Mouse (Mus musculus) megakaryocyte, adult 5-6 weeks (primary cell): ENCODE data around the gene Gm7137. TPM values are rescaled to one million over a fixed set of nuclear protein-coding genes. Genes with fewer than 3 reads are reported as not detected.
"Not testable (repeated sequence)": the region's sequence is repeated elsewhere in the genome, so short reads cannot be mapped to it uniquely, and the experiment has no call there.

Experiments
- ATAC-seq: 2 replicates; pipeline ENCODE4 v1.8.0; 2016; ENCODE audit warnings: mild to moderate bottlenecking, inconsistent platforms; ENCODE audit not compliant: poor library complexity, severe bottlenecking
- total RNA-seq, 2 experiments: library from RNA; stranded (forward) in 1 of 2; stranded (reverse) in 1 of 2; fragments of 153-499, 151-499 nt in 1 of 2; fragments of 221-1000, 200-1000 nt in 1 of 2; gene quantifications; 2 replicates each; pipeline versions ENCODE4 v1.2.3 to v1.2.4; 2015 to 2017

Gm7137 gene
- total RNA-seq, 2 experiments from 2014 or later = not detected

DNA sequence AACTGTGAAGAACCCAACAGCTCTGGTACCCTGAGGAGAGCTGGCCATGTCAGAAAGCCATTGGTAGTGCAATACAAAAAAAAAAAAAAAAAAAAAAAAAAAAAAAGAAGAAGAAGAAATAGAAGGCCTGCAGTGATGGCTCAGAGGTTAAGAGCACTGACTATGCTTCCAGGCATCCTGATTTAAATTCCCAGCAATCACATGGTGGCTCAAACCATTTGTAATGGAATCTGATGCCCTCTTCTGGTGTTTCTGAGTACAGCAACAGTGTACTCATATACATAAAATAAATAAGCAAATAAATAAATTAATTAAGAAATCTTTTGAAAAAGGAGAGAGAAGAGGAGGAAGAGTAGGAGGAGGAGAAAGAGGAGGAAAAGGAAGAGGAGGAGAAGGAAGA lies 34.6 kb downstream of the Gm7137 start:
- ATAC-seq = no peak

DNA sequence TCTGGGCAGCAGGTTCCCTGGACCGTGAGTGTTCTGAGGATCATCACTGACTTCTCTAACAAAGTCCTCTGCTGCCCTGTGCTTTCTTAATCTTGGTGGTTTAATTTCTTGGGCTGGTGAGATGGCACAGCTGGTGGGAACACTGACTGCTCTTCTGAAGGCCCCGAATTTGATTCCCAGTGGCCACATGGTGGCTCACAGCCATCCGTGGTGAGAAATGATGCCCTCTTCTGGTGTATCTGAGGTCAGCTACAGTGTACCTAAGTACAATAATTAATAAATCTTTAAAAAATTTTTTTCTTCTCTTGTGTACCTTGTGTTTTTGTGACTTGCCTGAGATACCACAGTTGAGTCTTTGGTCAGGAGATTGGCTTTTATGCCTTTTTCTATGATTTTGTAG lies 35.7 kb downstream of the Gm7137 start:
- not testable (repeated sequence) for ATAC-seq

DNA sequence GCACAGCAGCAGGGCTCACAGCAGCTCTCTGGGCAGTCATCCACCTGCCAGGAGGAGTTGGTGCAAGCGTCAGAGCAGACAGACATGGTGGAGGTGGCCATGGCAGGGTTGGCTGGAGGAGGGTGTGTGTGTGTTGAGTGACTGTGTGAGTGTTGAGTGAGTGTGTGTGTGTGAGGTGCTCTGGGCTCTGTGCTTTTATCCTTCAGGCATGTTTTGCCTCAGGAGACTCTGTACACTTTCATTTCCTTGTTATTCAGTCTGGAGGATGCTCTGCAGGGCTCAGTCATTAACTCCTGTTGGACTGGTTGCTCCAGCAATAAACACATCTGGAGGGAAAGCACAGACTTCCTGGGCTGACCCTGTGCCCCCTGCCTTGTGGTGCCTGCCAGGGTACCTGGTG lies 36.7 kb downstream of the Gm7137 start, which contains the start of gene Gm9736:
Gm9736 (minus strand) TSS at position 101 of the 400 bp plus-strand sequence.
- not testable (repeated sequence) for ATAC-seq

DNA sequence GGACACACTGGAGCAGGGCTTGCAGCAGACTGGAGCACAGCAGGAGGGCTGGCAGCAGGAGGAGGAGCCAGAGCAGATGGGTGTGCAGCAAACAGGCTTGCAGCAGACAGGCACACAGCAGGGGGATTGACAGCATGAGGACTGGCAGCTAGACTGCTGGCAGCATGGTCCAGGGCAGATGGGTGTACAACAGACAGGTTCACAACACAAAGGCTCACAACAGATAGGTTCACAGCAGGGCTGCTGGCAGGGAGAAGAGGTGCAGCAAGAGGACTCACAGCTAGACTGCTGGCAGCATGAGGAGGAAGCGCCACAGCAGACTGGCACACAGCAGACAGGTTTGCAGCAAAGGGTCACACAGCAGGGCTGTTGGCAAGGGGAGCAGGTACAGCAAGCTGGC lies 37.3 kb downstream of the Gm7137 start:
- not testable (repeated sequence) for ATAC-seq

DNA sequence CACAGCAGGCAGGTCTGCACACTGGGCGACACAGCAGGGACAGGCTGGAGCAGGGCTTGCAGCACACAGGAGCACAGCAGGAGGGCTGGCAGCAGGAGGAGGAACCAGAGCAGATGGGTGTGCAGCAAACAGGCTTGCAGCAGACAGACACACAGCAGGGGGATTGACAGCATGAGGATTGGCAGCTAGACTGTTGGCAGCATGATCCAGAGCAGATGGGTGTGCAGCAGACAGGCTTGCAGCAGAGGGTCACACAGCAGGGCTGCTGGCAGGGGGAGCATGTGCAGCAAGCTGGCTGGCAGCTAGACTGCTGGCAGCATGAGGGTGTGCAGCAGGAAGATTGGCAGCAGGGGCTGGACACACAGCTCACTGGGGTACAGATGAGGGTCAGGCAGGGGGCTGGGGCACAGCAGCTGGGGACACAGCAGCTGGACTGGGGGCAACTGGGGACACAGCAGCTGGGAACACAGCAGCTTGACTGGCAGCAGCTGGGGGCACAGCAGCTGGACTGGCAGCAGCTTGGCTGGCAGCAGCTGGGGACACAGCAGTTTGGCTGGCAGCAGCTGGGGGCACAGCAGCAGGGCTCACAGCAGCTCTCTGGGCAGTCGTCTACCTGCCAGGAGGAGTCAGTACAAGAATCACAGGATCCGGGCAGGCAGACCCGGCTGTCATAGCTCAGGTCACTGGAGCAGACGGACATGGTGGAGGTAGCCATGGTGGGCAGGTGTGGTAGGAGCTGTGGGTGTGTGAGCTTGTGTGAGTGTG lies 45.9 kb downstream of the Gm7137 start, which contains the start of gene Gm18596:
Gm18596 (minus strand) TSS at position 715 of the 765 bp plus-strand sequence.
- ATAC-seq = not testable (repeated sequence)

DNA sequence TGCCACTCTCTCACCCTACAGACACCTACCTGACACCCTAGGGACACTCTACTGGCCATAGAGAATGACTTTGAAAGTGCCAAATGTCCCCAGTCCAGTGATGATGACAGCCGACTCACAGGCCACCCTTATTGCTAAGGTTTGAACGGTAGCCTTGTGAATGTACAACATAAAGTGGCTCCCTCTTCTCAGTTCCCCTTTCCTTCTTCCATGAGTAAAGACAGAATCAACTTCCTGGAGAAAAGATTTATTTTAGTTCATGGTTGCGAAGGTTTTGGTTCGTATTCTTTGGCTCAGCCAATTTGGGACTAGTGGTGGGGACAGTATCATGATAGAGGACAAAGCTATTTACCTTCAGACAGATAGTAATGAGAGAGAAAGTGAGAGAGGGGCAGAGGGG lies 49.1 kb downstream of the Gm7137 start:
- ATAC-seq = no peak

Other genes starting within 250 kb of the Gm7137 start
Only the 30 nearest of the 31 such genes appear.
- gene Pttg1ip, start 206.5 kb downstream of the Gm7137 start, total RNA-seq (2015) = 82.8 and 97.8 TPM in 2 replicates
- gene Pttg1ip, start 206.5 kb downstream of the Gm7137 start, total RNA-seq (2017) = 50.0 and 54.8 TPM in 2 replicates
- 22.1 and 22.7 TPM in 2 replicates for gene Sumo3, start 182.1 kb downstream of the Gm7137 start, total RNA-seq (2015)
- 118 and 137 TPM in 2 replicates for gene Sumo3, start 182.1 kb downstream of the Gm7137 start, total RNA-seq (2017)
- not detected in 2 replicates for gene Gm49325, start 182.0 kb downstream of the Gm7137 start, total RNA-seq (2015)
- not detected in 2 replicates for gene Gm49325, start 182.0 kb downstream of the Gm7137 start, total RNA-seq (2017)
- 15.3 and 18.1 TPM in 2 replicates for gene Ube2g2, start 165.9 kb downstream of the Gm7137 start, total RNA-seq (2015)
- 27.4 and 40.0 TPM in 2 replicates for gene Ube2g2, start 165.9 kb downstream of the Gm7137 start, total RNA-seq (2017)
- gene Tspear, start 101.6 kb downstream of the Gm7137 start, total RNA-seq (2015) = not detected in 2 replicates
- gene Tspear, start 101.6 kb downstream of the Gm7137 start, total RNA-seq (2017) = not detected in 2 replicates
- gene Gm19402, start 97.4 kb downstream of the Gm7137 start, total RNA-seq (2015) = not detected in 2 replicates
- not detected in 2 replicates for gene Gm19402, start 97.4 kb downstream of the Gm7137 start, total RNA-seq (2017)
- gene Gm9508, start 91.0 kb downstream of the Gm7137 start, total RNA-seq (2015) = not detected in 2 replicates
- gene Gm9508, start 91.0 kb downstream of the Gm7137 start, total RNA-seq (2017) = not detected in 2 replicates
- gene Gm10272, start 81.6 kb downstream of the Gm7137 start, total RNA-seq (2015) = not detected in 2 replicates
- gene Gm10272, start 81.6 kb downstream of the Gm7137 start, total RNA-seq (2017) = not detected in 2 replicates
- gene Gm10024, start 76.7 kb downstream of the Gm7137 start, total RNA-seq (2015) = not detected in 2 replicates
- not detected in 2 replicates for gene Gm10024, start 76.7 kb downstream of the Gm7137 start, total RNA-seq (2017)
- not detected in 2 replicates for gene Gm10142, start 72.4 kb downstream of the Gm7137 start, total RNA-seq (2015)
- not detected in 2 replicates for gene Gm10142, start 72.4 kb downstream of the Gm7137 start, total RNA-seq (2017)
- gene Krtap12-1, start 67.6 kb downstream of the Gm7137 start, total RNA-seq (2015) = not detected in 2 replicates
- gene Krtap12-1, start 67.6 kb downstream of the Gm7137 start, total RNA-seq (2017) = not detected in 2 replicates
- gene Gm10100, start 61.7 kb downstream of the Gm7137 start, total RNA-seq (2015) = not detected in 2 replicates
- not detected in 2 replicates for gene Gm10100, start 61.7 kb downstream of the Gm7137 start, total RNA-seq (2017)
- gene Gm18596, start 45.6 kb downstream of the Gm7137 start, total RNA-seq (2015) = not detected in 2 replicates
- not detected in 2 replicates for gene Gm18596, start 45.6 kb downstream of the Gm7137 start, total RNA-seq (2017)
- not detected in 2 replicates for gene Gm9736, start 36.8 kb downstream of the Gm7137 start, total RNA-seq (2015)
- gene Gm9736, start 36.8 kb downstream of the Gm7137 start, total RNA-seq (2017) = not detected in 2 replicates
- gene Gm3233, start 28.5 kb downstream of the Gm7137 start, total RNA-seq (2015) = not detected in 2 replicates
- not detected in 2 replicates for gene Gm3233, start 28.5 kb downstream of the Gm7137 start, total RNA-seq (2017)
- not detected in 2 replicates for gene Gm3238, start 16.9 kb downstream of the Gm7137 start, total RNA-seq (2015)
- gene Gm3238, start 16.9 kb downstream of the Gm7137 start, total RNA-seq (2017) = not detected in 2 replicates
- gene Gm7138, start 11.3 kb downstream of the Gm7137 start, total RNA-seq (2015) = not detected in 2 replicates
- not detected in 2 replicates for gene Gm7138, start 11.3 kb downstream of the Gm7137 start, total RNA-seq (2017)
- not detected in 2 replicates for gene Gm3250, start 5.7 kb downstream of the Gm7137 start, total RNA-seq (2015)
- not detected in 2 replicates for gene Gm3250, start 5.7 kb downstream of the Gm7137 start, total RNA-seq (2017)
- not detected in 2 replicates for gene Gm9639, start 6.9 kb upstream of the Gm7137 start, total RNA-seq (2015)
- not detected in 2 replicates for gene Gm9639, start 6.9 kb upstream of the Gm7137 start, total RNA-seq (2017)
- gene Gm19668, start 10.9 kb upstream of the Gm7137 start, total RNA-seq (2015) = not detected in 2 replicates
- gene Gm19668, start 10.9 kb upstream of the Gm7137 start, total RNA-seq (2017) = not detected in 2 replicates
- gene Gm9507, start 23.6 kb upstream of the Gm7137 start, total RNA-seq (2015) = not detected in 2 replicates
- gene Gm9507, start 23.6 kb upstream of the Gm7137 start, total RNA-seq (2017) = not detected in 2 replicates
- not detected in 2 replicates for gene Gm2696, start 26.5 kb upstream of the Gm7137 start, total RNA-seq (2015)
- not detected in 2 replicates for gene Gm2696, start 26.5 kb upstream of the Gm7137 start, total RNA-seq (2017)
- not detected in 2 replicates for gene Krtap10-4, start 38.9 kb upstream of the Gm7137 start, total RNA-seq (2015)
- not detected in 2 replicates for gene Krtap10-4, start 38.9 kb upstream of the Gm7137 start, total RNA-seq (2017)
- gene Krtap10-10, start 47.7 kb upstream of the Gm7137 start, total RNA-seq (2015) = not detected in 2 replicates
- gene Krtap10-10, start 47.7 kb upstream of the Gm7137 start, total RNA-seq (2017) = not detected in 2 replicates
- not detected in 2 replicates for gene Gm36176, start 58.6 kb upstream of the Gm7137 start, total RNA-seq (2015)
- not detected in 2 replicates for gene Gm36176, start 58.6 kb upstream of the Gm7137 start, total RNA-seq (2017)
- gene Gm10318, start 64.7 kb upstream of the Gm7137 start, total RNA-seq (2015) = not detected in 2 replicates
- gene Gm10318, start 64.7 kb upstream of the Gm7137 start, total RNA-seq (2017) = not detected in 2 replicates
- not detected in 2 replicates for gene Gm3285, start 73.8 kb upstream of the Gm7137 start, total RNA-seq (2015)
- gene Gm3285, start 73.8 kb upstream of the Gm7137 start, total RNA-seq (2017) = not detected in 2 replicates
- gene Lrrc3, start 114.3 kb upstream of the Gm7137 start, total RNA-seq (2015) = 0.07 TPM in 1 of 2 replicates, not detected in the other
- gene Lrrc3, start 114.3 kb upstream of the Gm7137 start, total RNA-seq (2017) = not detected in 2 replicates
- 15.2 and 20.7 TPM in 2 replicates for gene Trpm2, start 182.4 kb upstream of the Gm7137 start, total RNA-seq (2015)
- 33.5 and 35.8 TPM in 2 replicates for gene Trpm2, start 182.4 kb upstream of the Gm7137 start, total RNA-seq (2017)
- 9.1 and 12.3 TPM in 2 replicates for gene 1810043G02Rik, start 190.3 kb upstream of the Gm7137 start, total RNA-seq (2015)
- 12.2 and 15.8 TPM in 2 replicates for gene 1810043G02Rik, start 190.3 kb upstream of the Gm7137 start, total RNA-seq (2017)